Mouse (Mus musculus): ENCODE data around the gene Acoxl.

Gene Acoxl

DNA sequence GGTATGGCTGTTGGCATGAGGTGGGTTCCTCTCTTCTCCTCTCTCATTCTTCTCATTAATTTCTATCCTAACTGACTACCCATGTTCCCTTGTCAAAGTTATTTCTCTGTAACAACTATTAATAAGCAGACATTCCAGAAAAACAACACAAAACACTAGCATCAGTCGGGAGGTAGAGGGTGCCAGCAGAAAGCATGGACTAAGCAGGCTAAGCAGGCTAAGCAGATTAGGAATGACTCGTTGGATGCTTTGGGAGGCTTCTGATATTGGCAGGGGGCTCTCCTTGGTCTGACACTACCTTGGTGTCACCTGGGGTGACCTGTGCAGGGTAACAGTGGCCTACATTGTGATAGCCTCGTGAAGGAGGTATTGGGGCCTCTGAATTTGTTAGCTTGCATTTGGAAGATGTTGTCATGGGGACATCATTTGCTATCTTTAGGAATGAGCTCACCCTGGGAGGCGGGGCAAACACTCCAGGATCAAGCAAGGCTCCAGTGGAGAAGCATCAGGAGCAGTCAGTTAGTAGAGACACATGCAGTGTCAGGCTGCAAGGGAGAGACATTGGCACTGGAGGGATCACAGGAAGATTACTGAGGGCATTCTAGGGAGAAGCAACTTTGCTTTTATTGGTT lies 123.2 kb downstream of the Acoxl start:
- peak; percentile 56 for DNase-seq

DNA sequence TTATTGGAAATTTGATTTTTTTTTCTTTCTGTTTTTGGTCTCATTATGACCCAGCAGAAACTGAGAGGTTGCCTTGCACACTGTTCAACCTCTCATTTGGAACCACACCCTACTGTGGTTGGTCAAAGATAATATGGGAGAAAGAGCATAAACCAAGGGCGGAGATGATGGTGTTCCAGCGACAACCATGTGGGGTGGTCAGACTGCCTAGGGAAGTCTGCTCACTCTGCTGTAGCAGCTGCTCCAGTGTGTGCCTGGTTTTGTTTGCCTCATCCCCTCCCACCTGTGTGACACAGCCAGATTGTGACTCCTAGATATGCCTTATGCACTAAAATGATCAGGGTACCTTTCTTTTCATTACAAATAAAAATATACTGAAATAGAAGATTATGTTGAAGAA lies 130.3 kb downstream of the Acoxl start:
- no peak for DNase-seq

DNA sequence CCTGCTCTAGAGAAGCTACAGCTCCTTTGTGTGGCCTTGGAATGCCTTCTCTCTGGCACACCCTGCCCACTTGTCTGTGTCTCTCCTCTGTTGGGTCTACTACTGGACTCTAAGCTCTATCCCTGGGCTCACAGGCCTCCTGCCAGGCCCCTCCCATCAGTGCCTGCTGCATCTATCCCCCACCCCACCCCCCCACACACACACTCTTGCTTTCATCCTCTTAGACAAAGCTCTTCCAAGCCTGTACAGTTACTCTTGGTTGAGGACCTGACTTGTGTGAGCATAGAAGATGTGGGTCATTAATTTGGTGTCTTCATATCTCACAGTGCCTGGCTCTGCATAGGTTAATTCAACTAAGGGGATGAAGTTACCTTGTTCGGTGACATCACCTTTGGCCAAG lies 137.6 kb downstream of the Acoxl start:
- no peak for DNase-seq

GRCm38 (mm10) chr2:127978601-127979230 lies 140.0 kb downstream of the Acoxl start:
- DNase-seq = no peak

GRCm38 (mm10) chr2:127982610-127983009 lies 143.9 kb downstream of the Acoxl start:
- DNase-seq = no peak

DNA sequence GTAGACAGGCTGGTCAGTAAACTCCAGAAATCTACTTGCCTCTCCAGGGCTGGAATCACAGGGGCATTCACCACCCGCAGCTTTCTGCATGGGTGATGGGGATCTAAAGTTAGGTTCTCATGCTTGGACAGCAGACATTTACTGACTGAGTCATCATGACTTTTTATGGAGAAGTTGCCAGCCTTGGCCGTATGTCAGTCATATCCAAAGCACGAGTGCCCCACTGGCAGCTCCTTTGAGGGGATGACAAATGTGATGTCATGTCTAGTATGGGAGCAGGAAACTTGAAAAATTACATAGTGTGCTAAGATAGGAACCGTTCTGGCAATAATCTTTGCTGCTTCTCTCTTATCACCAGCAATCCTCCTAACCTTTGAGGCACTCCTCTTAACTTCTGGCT lies 144.6 kb downstream of the Acoxl start:
- no peak for DNase-seq

DNA sequence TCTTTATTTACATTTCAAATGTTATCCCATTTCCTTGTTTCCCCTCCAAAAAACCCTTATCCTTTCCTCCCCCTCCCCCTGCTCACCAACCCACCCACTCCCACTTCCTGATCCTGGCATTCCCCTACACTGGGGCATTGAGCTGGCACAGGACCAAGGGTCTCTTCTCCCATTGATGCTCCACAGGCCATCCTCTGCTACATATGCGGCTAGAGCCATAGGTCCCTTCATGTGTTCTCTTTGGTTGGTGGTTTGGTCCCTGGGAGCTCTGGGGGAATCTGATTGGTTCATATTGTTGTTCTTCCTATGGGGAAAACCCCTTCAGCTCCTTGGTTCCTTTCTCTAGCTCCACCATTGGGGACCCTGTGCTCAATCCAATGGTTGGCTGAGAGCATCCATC lies 145.3 kb downstream of the Acoxl start:
- no peak for DNase-seq

DNA sequence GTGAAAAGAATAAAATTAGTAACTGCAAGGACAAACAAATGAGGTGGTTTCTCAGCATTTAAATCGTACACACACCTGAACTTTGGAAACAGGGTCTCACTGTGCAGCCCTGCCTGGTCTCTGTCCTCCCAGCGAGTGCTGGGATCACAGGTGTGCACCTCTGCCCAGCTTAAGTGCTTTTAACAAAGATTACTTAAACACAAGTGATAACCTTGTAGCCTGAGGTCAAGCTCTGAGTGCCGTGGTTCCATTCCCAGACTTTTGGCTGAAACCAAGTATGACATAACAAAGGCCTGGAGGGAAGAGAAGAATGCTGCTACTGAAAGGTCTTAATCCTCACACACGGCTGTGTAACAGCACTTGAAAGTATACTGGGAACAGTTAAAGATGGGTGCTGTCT lies 149.0 kb downstream of the Acoxl start:
- DNase-seq = no peak

DNA sequence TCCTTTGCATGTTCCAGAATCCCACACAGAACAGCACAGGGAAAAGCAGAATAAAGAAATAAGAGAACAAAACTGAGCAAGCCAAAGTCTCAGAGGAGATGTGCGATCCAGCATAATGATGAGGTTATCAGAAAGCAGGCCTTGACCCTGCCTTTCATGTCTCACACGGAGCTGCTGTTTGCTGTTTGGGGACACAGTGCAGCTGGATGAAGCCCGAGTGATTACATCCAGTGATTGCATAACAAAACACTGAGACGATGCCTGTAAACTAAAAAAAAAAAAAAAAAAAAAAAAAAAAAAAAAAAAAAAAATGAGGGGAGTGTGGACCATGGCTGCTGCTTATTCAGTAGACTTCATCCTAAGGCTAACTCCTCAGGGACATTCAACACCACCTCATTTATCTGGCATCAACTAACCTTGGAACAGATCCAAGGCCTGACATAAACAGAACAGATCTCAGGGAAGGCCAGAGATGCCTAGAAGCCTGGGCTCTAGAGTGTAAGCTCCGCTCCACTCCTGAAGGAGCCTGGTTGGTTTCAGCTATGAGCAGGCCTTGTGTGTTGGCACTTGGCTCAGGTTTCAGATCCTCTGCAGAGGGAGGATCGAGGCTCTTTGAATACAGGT lies 152.3 kb downstream of the Acoxl start:
- DNase-seq = no peak

DNA sequence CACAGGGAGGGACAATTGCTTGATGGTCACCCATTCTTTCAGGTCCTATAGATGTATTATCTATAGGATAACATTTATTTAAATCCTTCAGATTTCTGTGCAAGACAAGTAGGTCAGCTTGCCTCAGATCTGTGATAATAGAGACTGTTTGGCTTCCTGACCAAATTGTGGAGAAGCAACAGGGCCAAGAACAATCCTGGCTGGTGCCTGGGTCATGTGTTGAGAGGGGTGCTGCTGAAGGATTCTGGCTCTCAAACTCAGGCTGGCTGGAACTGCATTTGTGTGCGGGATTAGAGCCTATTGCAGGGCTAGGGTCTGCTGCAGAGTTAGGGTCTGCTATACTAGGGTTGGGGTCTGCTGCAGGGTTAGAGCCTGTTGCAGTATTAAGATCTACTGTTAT lies 153.0 kb downstream of the Acoxl start:
- DNase-seq = no peak

- no peak for DNase-seq
Measured at GRCm38 (mm10) chr2:128008662-128009423, 170.2 kb downstream of the Acoxl start.

- DNase-seq = no peak
Measured at GRCm38 (mm10) chr2:128014613-128015012, 175.9 kb downstream of the Acoxl start.

GRCm38 (mm10) chr2:128015602-128016001 lies 176.9 kb downstream of the Acoxl start:
- DNase-seq = no peak

DNA sequence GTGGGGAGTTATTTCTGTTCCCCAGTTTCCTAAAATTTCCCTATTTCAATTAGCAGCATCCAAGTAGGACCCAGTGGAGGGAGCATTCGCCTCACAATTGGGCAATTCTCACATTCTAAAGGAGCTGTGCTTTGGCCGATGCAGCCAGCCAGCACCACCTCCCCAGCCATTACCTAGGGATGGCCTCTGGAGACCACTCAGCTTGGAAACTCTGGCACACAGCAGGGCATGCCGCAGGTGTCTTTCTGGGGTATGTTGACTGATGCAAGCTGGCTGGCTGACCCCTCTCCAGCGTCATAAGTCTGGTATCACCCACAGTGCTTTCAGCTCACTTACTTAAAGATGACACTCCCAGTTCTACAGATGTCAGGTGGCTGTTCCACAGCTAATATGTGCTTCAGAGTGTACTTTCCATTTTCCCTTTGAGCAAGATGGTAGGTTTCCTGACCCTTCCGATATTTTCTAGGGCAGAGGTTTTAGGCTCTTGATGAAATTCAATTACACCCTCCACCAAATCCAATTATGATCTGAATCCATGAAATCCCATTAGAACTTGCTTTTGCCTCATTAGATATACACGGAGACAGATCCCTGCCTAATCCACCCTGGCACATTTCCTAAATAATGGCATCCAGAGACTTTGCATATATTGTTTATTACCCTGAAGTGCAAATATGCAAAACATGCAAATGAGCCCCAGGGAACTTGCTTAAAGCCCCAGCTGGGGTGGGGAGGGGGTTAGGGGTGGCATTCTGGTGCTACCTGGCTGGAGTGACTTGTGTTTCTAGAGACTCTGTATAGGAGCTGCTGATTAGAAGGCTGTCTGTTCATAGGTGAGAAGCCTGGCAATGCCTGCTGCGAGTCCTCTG lies 181.6 kb downstream of the Acoxl start:
- no peak for DNase-seq

DNA sequence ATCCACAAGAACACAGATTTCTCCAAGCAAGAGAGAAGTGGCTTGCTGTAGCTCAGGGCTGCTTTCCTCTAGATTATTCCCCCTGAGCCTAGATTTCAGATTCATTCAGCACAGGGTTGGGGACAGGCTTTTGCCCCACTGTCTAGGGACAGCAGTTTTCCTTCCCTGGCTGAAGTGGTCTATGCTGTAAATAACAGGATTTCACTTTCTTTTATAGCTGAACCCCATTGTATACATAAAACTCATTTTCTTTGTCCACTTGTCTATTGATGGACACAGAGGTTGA lies 182.2 kb downstream of the Acoxl start:
- no peak for DNase-seq

GRCm38 (mm10) chr2:128023855-128024254 lies 185.2 kb downstream of the Acoxl start:
- DNase-seq = no peak

GRCm38 (mm10) chr2:128027696-128028095 lies 189.0 kb downstream of the Acoxl start:
- DNase-seq = no peak

DNA sequence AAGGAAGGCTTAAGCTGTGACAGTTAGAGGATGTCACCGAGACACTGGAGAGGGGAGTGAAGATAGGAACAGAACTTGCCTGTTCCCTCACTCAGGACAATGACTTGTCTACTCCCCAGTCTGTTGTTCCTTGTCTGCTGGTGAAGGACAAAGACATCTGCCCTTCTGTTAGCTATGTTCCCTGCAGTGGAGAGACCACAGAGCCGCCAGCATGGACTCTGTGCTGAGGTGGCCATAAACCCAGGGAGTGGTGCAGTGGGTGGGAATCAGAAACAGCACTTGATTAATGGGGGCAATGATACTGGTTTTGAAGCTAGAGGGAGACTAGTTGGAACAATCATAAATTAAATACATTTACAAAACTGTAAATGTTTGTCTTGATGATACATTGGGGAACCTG lies 191.3 kb downstream of the Acoxl start:
- no peak for DNase-seq

DNA sequence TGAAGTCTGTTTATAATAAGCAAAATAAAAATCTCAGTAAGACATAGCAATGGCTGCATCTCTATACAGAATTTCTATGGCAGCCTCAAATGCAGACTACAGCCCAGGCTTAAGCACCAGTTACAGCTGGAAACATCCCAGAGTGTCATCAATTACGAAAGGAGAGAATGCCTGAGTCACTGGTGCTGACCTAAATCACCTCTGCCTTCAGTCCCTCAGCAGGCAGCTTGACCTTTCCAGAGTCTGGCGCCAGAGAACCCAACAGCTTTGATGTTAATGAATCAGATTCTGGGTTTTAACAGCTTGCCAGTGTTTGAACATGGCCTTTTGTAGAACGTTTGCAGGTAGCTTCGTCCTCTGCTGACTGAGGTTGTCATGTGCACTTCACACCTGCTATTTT lies 193.4 kb downstream of the Acoxl start:
- no peak for DNase-seq

DNA sequence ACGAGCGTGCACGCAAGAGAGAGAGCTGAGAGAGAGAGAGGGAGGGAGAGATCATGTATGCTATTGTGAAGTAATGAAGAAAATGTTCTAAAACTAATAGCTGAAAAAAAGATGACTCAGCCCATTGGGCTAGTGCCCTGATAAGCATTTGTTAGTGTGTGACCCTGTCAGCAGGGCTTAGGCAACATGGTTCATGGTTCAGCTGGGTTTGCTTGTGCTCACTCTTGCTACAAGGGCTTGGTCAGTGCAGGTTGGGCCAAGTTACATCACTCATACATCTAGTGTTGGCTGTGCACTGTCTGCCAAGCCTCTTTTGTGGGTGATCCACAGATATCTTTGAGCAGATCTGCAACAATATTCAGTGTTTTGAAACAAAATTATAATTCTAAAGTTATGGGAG lies 194.8 kb downstream of the Acoxl start:
- DNase-seq = no peak

GRCm38 (mm10) chr2:128034066-128034665 lies 195.5 kb downstream of the Acoxl start:
- no peak for DNase-seq

DNA sequence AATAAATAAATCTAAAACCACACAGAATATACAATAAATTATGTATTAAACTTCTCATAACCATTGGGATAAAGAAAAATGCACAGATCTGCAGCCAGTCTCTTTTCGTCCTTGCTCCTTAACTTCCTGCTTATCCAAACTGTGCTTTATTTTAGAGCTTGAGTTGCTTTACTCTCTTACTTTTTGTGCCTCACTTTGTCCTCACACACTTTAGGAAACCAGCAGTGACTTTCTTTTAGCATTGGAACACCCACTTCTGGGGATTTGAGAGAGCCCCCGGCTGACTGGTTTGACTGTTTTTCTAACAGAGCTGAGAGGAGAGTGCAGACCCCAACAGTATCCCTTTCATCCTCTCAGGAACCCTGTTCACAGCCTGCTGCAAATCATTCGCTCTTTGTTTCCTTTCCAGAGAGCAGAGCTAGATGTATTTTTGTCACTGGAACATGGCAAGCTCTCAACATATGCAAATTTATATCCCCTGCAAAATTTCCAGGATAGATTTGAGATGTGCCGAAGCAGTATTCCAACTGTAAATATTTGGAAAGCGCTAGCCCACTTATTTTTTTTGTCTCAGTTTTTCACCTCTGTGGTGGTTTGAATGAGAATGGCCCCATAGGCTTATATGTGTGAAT lies 199.7 kb downstream of the Acoxl start:
- no peak for DNase-seq
